Mouse (Mus musculus): ENCODE results near the gene Rhoj. TPM values are rescaled to one million over a fixed set of nuclear protein-coding genes. Genes with fewer than 3 reads are reported as not detected.
"Not testable (repeated sequence)": the region's sequence is repeated elsewhere in the genome, so short reads cannot be mapped to it uniquely, and the experiment has no call there.

Gene Rhoj
- polyA plus RNA-seq, 1 experiment from 2014 or later = 24.8 TPM

- H3K4me2 ChIP-seq = no peak overlapping the region
- H3K4me3 ChIP-seq (ENCODE audit: low read depth, low read length) = no peak overlapping the region
- H3K9ac ChIP-seq (ENCODE audit: low read length) = no peak overlapping the region
- no peak overlapping the region for H3K27ac ChIP-seq (ENCODE audit: low read depth, low read length)
- 88% methylated on average over 7 of the region's 7 CpGs for WGBS
- H3K9me3 ChIP-seq (ENCODE audit: control insufficient read depth, low read length) = no peaks in the 10 kb centered on the region
- ATAC-seq (ENCODE audit: low FRiP score) = no peak
- DNase-seq (ENCODE audit: low spot score, missing footprints) = no peak
- H3K36me3 ChIP-seq (ENCODE audit: control insufficient read depth, insufficient read depth, low read length) = no peaks in the 10 kb centered on the region
- no peaks in the 10 kb centered on the region for H3K27me3 ChIP-seq (ENCODE audit: control insufficient read depth, insufficient read depth, low read length)
- H3K4me1 ChIP-seq (ENCODE audit: control insufficient read depth, insufficient read depth, low read length) = no peaks in the 10 kb centered on the region
These were observed 117.8 kb downstream of the Rhoj start for GRCm38 (mm10) chr12:75425882-75426281.

- Histone ChIP-seq H3K9me3 (ENCODE audit: control insufficient read depth, low read length) (no peaks in the 10 kb centered on the region), H3K4me2 (no peak overlapping the region), H3K27ac (ENCODE audit: low read depth, low read length) (no peak overlapping the region), H3K4me3 (ENCODE audit: low read depth, low read length) (no peak overlapping the region), H3K9ac (ENCODE audit: low read length) (no peak overlapping the region), H3K27me3 (ENCODE audit: control insufficient read depth, insufficient read depth, low read length) (no peaks in the 10 kb centered on the region), H3K36me3 (ENCODE audit: control insufficient read depth, insufficient read depth, low read length) (no peaks in the 10 kb centered on the region), H3K4me1 (ENCODE audit: control insufficient read depth, insufficient read depth, low read length) (no peaks in the 10 kb centered on the region)
- ATAC-seq (ENCODE audit: low FRiP score) = no peak
- WGBS = 79% methylated on average over 6 of the region's 6 CpGs
- no peak for DNase-seq (ENCODE audit: low spot score, missing footprints)
These were observed 120.6 kb downstream of the Rhoj start for GRCm38 (mm10) chr12:75428719-75429118.

DNA sequence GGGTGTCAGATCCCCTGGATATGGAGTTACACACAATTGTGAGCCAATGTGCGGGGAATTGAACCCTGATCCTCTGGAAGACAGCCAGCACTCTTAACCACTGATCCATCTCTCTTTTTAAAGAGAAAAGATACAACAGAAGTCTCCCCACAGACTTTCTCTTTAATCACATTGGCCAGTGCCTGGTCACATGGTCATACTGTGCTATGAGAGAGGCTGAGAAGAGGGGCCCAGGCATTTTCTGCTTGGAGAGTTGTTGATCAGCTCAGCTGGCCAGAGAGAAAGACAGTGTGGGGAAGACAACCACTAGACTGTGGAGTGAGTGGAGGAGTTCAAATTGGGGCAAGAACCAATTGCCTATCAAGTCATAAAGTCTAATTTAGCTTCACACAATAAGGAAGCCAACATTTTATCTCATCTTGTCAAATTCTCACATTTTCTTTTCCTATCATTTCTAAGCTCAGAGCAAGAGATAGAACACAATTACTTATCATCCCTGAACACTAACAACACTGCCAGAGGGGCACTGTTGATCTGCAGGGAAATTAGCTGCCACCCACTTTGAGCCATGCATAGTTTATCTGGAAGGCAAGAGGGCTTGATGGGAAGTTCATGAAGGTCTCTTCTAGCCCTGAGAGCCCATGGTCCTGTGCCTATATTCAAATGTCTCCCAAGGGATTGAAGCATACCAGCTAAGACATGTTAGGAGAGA, 121.7 kb downstream of the Rhoj start:
- Histone ChIP-seq H3K36me3 (ENCODE audit: control insufficient read depth, insufficient read depth, low read length) (no peaks in the 10 kb centered on the region), H3K27me3 (ENCODE audit: control insufficient read depth, insufficient read depth, low read length) (no peaks in the 10 kb centered on the region), H3K4me1 (ENCODE audit: control insufficient read depth, insufficient read depth, low read length) (no peaks in the 10 kb centered on the region), H3K4me3 (ENCODE audit: low read depth, low read length) (no peak overlapping the region), H3K27ac (ENCODE audit: low read depth, low read length) (no peak overlapping the region), H3K9ac (ENCODE audit: low read length) (no peak overlapping the region), H3K4me2 (no peak overlapping the region), H3K9me3 (ENCODE audit: control insufficient read depth, low read length) (no peaks in the 10 kb centered on the region)
- no peak for ATAC-seq (ENCODE audit: low FRiP score)
- 86% methylated on average over 1 of the region's 1 CpGs for WGBS
- DNase-seq (ENCODE audit: low spot score, missing footprints) = no peak

DNA sequence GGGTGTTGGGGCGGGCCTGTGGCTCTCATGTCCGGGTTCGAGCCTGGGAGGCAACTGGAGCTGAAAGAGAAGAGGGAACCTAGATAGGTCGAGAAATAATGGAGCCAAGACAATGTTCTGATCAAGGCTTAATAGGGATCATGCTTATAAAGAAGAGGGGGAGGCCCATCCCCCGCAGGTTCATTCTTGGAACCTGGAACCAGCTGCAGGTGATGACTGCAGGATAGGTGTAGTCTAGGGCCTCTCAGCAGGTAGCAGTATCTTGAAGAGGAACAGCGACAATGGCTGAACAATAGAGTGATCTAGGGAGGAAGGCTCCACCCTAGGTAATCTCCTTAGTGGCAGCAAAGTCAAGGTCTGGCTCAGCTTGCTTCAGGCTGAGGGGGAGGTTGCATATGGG, 124.3 kb downstream of the Rhoj start:
- 77% methylated on average over 6 of the region's 6 CpGs for WGBS
- not testable (repeated sequence) for ATAC-seq (ENCODE audit: low FRiP score); H3K27ac ChIP-seq (ENCODE audit: low read depth, low read length); H3K4me3 ChIP-seq (ENCODE audit: low read depth, low read length); H3K4me2 ChIP-seq; DNase-seq (ENCODE audit: low spot score, missing footprints); H3K36me3 ChIP-seq (ENCODE audit: control insufficient read depth, insufficient read depth, low read length); H3K4me1 ChIP-seq (ENCODE audit: control insufficient read depth, insufficient read depth, low read length); H3K9ac ChIP-seq (ENCODE audit: low read length); H3K9me3 ChIP-seq (ENCODE audit: control insufficient read depth, low read length); H3K27me3 ChIP-seq (ENCODE audit: control insufficient read depth, insufficient read depth, low read length)

DNA sequence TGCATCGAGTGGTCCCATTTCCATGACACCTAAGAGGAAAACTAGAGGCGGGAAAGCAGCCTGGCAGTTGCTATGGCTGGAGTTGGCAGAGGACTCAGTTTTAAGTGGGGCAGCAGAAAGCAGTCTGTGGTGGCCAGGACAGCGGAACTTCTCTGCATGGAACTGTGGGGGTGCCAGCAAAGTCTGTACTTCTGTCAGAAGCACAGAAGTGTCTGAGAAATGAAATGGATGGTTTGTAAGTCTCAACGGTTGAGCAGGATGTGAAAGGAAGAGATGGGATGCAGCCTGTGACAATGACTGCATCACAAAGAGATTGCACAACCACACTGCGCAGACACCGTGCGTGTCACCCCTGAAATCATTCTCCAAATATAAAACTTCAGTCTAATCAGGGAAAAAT, 138.1 kb downstream of the Rhoj start:
- H3K9me3 ChIP-seq (ENCODE audit: control insufficient read depth, low read length) = no peaks in the 10 kb centered on the region
- no peaks in the 10 kb centered on the region for H3K36me3 ChIP-seq (ENCODE audit: control insufficient read depth, insufficient read depth, low read length)
- no peaks in the 10 kb centered on the region for H3K4me1 ChIP-seq (ENCODE audit: control insufficient read depth, insufficient read depth, low read length)
- H3K27ac ChIP-seq (ENCODE audit: low read depth, low read length) = no peak overlapping the region
- H3K4me3 ChIP-seq (ENCODE audit: low read depth, low read length) = no peak overlapping the region
- no peak overlapping the region for H3K4me2 ChIP-seq
- H3K27me3 ChIP-seq (ENCODE audit: control insufficient read depth, insufficient read depth, low read length) = no peaks in the 10 kb centered on the region
- DNase-seq (ENCODE audit: low spot score, missing footprints) (no peak), ATAC-seq (ENCODE audit: low FRiP score) (no peak)
- WGBS = 92% methylated on average over 7 of the region's 7 CpGs
- no peak overlapping the region for H3K9ac ChIP-seq (ENCODE audit: low read length)

DNA sequence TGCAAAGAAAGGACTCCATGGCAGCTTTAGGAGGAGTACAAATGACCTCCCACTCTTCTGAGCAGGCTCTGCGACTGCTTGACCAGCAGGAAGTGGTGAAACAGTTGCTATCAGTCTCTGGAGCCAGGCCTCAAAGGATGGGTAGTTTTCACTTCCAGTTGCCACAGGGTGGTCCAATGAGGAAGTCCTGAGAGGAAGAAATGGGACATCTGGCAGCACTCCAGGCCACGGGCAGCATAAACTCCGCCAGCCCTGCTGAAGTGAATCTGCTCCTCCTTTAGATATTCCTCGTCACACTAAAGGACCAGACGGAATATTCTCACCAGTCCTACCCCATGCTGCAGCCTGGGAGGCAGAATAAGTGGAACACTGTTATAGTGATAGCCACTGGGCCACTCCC, 140.8 kb downstream of the Rhoj start:
- H3K36me3 ChIP-seq (ENCODE audit: control insufficient read depth, insufficient read depth, low read length) = 0 out of 2 replicates have a peak, but pooled peaks cover 4% of the 10 kb centered on the region
- no peaks in the 10 kb centered on the region for H3K9me3 ChIP-seq (ENCODE audit: control insufficient read depth, low read length)
- DNase-seq (ENCODE audit: low spot score, missing footprints) (no peak), ATAC-seq (ENCODE audit: low FRiP score) (no peak)
- H3K4me2 ChIP-seq = no peak overlapping the region
- no peak overlapping the region for H3K4me3 ChIP-seq (ENCODE audit: low read depth, low read length)
- WGBS = 95% methylated on average over 5 of the region's 5 CpGs
- H3K27me3 ChIP-seq (ENCODE audit: control insufficient read depth, insufficient read depth, low read length) = no peaks in the 10 kb centered on the region
- no peaks in the 10 kb centered on the region for H3K4me1 ChIP-seq (ENCODE audit: control insufficient read depth, insufficient read depth, low read length)
- H3K9ac ChIP-seq (ENCODE audit: low read length) = no peak overlapping the region
- no peak overlapping the region for H3K27ac ChIP-seq (ENCODE audit: low read depth, low read length)

GRCm38 (mm10) chr12:75449475-75449966, 141.4 kb downstream of the Rhoj start:
- no peak overlapping the region for H3K9ac ChIP-seq (ENCODE audit: low read length)
- no peaks in the 10 kb centered on the region for H3K27me3 ChIP-seq (ENCODE audit: control insufficient read depth, insufficient read depth, low read length)
- H3K4me2 ChIP-seq = no peak overlapping the region
- ATAC-seq (ENCODE audit: low FRiP score) (no peak), DNase-seq (ENCODE audit: low spot score, missing footprints) (no peak)
- no peaks in the 10 kb centered on the region for H3K9me3 ChIP-seq (ENCODE audit: control insufficient read depth, low read length)
- no peaks in the 10 kb centered on the region for H3K4me1 ChIP-seq (ENCODE audit: control insufficient read depth, insufficient read depth, low read length)
- H3K27ac ChIP-seq (ENCODE audit: low read depth, low read length) = no peak overlapping the region
- WGBS = 73% methylated on average over 6 of the region's 6 CpGs
- H3K36me3 ChIP-seq (ENCODE audit: control insufficient read depth, insufficient read depth, low read length) = 0 out of 2 replicates have a peak, but pooled peaks cover 4% of the 10 kb centered on the region
- no peak overlapping the region for H3K4me3 ChIP-seq (ENCODE audit: low read depth, low read length)

DNA sequence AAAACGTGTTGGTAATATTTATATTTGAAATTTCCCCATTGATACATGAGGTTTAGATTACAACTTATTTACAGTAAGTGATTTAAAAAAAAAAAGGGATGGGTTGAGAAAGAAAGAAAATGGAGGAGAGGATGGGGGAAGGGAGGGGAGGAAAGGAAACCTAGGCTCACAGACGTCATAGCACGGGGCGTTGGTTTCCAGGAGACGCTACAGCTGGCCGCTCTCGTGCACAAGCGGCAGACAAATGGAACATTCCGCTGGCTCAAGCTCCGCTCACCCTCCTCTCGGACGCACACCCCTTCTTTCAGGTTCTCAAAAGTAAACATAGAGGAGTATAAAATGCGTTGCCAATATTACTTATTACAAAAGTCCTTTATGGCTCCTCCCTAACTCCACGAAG, 141.9 kb downstream of the Rhoj start:
- ATAC-seq (ENCODE audit: low FRiP score) = no peak
- no peaks in the 10 kb centered on the region for H3K9me3 ChIP-seq (ENCODE audit: control insufficient read depth, low read length)
- WGBS = 77% methylated on average over 14 of the region's 14 CpGs
- no peak overlapping the region for H3K27ac ChIP-seq (ENCODE audit: low read depth, low read length)
- no peaks in the 10 kb centered on the region for H3K4me1 ChIP-seq (ENCODE audit: control insufficient read depth, insufficient read depth, low read length)
- H3K4me3 ChIP-seq (ENCODE audit: low read depth, low read length) = no peak overlapping the region
- DNase-seq (ENCODE audit: low spot score, missing footprints) = no peak
- no peak overlapping the region for H3K4me2 ChIP-seq
- H3K36me3 ChIP-seq (ENCODE audit: control insufficient read depth, insufficient read depth, low read length) = 0 out of 2 replicates have a peak, but pooled peaks cover 4% of the 10 kb centered on the region
- no peaks in the 10 kb centered on the region for H3K27me3 ChIP-seq (ENCODE audit: control insufficient read depth, insufficient read depth, low read length)
- no peak overlapping the region for H3K9ac ChIP-seq (ENCODE audit: low read length)

DNA sequence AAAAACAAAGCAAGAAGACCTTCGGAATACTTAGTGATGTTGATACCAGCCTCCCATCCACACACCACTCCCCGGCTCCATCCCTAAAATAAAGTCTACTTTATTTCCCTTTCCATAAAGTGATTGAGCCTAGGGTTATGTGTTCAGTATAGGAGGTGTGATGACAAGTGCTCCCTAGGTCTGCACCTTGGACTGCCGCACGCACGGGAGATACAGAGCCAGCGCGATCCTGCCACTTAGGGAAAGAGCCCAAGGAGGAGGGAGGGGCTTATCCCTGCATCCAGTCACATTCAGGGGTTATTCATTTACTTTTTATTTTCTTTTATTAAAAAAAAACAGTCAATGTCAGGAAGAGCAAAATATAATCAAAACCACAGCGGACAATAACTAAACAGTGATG, 142.5 kb downstream of the Rhoj start:
- H3K27ac ChIP-seq (ENCODE audit: low read depth, low read length) = no peak overlapping the region
- H3K4me3 ChIP-seq (ENCODE audit: low read depth, low read length) = no peak overlapping the region
- no peak overlapping the region for H3K9ac ChIP-seq (ENCODE audit: low read length)
- H3K4me2 ChIP-seq = no peak overlapping the region
- 0 out of 2 replicates have a peak, but pooled peaks cover 4% of the 10 kb centered on the region for H3K36me3 ChIP-seq (ENCODE audit: control insufficient read depth, insufficient read depth, low read length)
- H3K27me3 ChIP-seq (ENCODE audit: control insufficient read depth, insufficient read depth, low read length) = no peaks in the 10 kb centered on the region
- 95% methylated on average over 8 of the region's 8 CpGs for WGBS
- H3K9me3 ChIP-seq (ENCODE audit: control insufficient read depth, low read length) = no peaks in the 10 kb centered on the region
- no peaks in the 10 kb centered on the region for H3K4me1 ChIP-seq (ENCODE audit: control insufficient read depth, insufficient read depth, low read length)
- DNase-seq (ENCODE audit: low spot score, missing footprints) = no peak
- ATAC-seq (ENCODE audit: low FRiP score) = no peak
